Mouse (Mus musculus): ENCODE data around the gene Gm37419.

GRCm38 (mm10) chr16:24021722-24022121, 33.4 kb downstream of the Gm37419 start:
- TF ChIP-seq CTCF (conservative IDR thresholded peaks at IDR 0.05; ENCODE audit: insufficient read depth, insufficient read length, low read depth, low read length) (no peak), POLR2A (IDR thresholded peaks at IDR 0.05; ENCODE audit: low read depth, low read length) (no peak)
